ENCODE assay signal across 8 mouse cellular contexts in genomic region chr10:78413152-78413520, GRCm38 (mm10). TPM values are rescaled to one million over a fixed set of nuclear protein-coding genes. Genes with fewer than 3 reads are reported as not detected.
DNase-seq lines count a peak whose midpoint lies in the region; ATAC-seq and TF ChIP-seq lines count a peak whose summit lies in the region.

No protein-coding gene starts in this region.

- no peak for TF ChIP-seq POLR2A in cerebellum, adult 2 months (IDR thresholded peaks at IDR 0.05; ENCODE audit: borderline replicate concordance, insufficient read depth, low read length)
- TF ChIP-seq POLR2A in spleen, adult 2 months (IDR thresholded peaks at IDR 0.05; ENCODE audit: low read depth, low read length): no peak

- 26% methylated on average over 7 of the region's 7 CpGs for WGBS in cerebellum, adult 2 months
- 41% methylated on average over 7 of the region's 7 CpGs for WGBS in spleen, adult 2 months
- 31% methylated on average over 7 of the region's 7 CpGs for WGBS in liver, embryonic 15.5 days (ENCODE audit: insufficient replicate concordance)

- H3K4me1 ChIP-seq in cerebellum, adult 2 months (ENCODE audit: control insufficient read depth, insufficient read depth, low read length): peaks cover 22% of the 10 kb centered on the region
- H3K4me1 ChIP-seq in spleen, adult 2 months (ENCODE audit: control insufficient read depth, insufficient read depth, insufficient read length): peaks cover 2% of the 10 kb centered on the region; the same call in 1 of the 2 replicates
- peaks cover 21% of the 10 kb centered on the region for H3K4me1 ChIP-seq in liver, embryonic 15.5 days (replicated peaks)

- peak overlapping the region; percentile 69 for H3K4me3 ChIP-seq in cerebellum, adult 2 months (replicated peaks; ENCODE audit: insufficient read depth, low read depth, low read length)
- peak overlapping the region; percentile 81; the same call in 1 of the 2 replicates for H3K4me3 ChIP-seq in spleen, adult 2 months (ENCODE audit: extremely low read depth, insufficient read depth, insufficient read length)
- H3K4me3 ChIP-seq in liver, embryonic 15.5 days (replicated peaks): peak overlapping the region; percentile 88

- no peak for TF ChIP-seq CTCF in cerebellum, adult 2 months (IDR thresholded peaks at IDR 0.05; ENCODE audit: borderline replicate concordance, insufficient read depth, low read depth, low read length)
- no peak for TF ChIP-seq CTCF in spleen, adult 2 months (IDR thresholded peaks at IDR 0.05; ENCODE audit: extremely low read depth, insufficient read depth, insufficient read length, insufficient replicate concordance)

- no peaks in the 10 kb centered on the region for H3K9me3 ChIP-seq in liver, embryonic 15.5 days (replicated peaks)

- no peak overlapping the region for H3K27ac ChIP-seq in cerebellum, adult 2 months (ENCODE audit: insufficient read depth, low read length)
- no peak overlapping the region for H3K27ac ChIP-seq in spleen, adult 2 months (ENCODE audit: insufficient read depth, low read length)
- no peak overlapping the region for H3K27ac ChIP-seq in liver, embryonic 15.5 days (replicated peaks)

- no peak for DNase-seq in cerebellum, adult 2 months
- DNase-seq in cerebellum, adult 11 months: no peak
- no peak for DNase-seq in spleen, adult 2 months (ENCODE audit: low read depth in 1 of 2, low spot score in 2 of 2)
- DNase-seq in spleen, postnatal 10 days (ENCODE audit: low spot score in 2 of 2): no peak
- DNase-seq in ovary, adult 18-20 months (ENCODE audit: low spot score): no peak
- no peak for DNase-seq in urinary bladder, postnatal 36 days (ENCODE audit: low spot score in 2 of 2)
- no peak for DNase-seq in cerebellum, adult 8-10 months

- peak; percentile 10; the same call in 1 of the 2 replicates for ATAC-seq in liver, embryonic 15.5 days (ENCODE audit: insufficient read depth)

- H3K4me2 ChIP-seq in liver, embryonic 15.5 days: peak overlapping the region; percentile 79

- H3K27me3 ChIP-seq in cerebellum, adult 2 months (ENCODE audit: control insufficient read depth, insufficient read depth, low read length): no peaks in the 10 kb centered on the region
- no peaks in the 10 kb centered on the region for H3K27me3 ChIP-seq in spleen, adult 2 months (ENCODE audit: control insufficient read depth, insufficient read depth, low read length)
- H3K27me3 ChIP-seq in liver, embryonic 15.5 days: no peaks in the 10 kb centered on the region

- peaks cover 20% of the 10 kb centered on the region for H3K36me3 ChIP-seq in spleen, adult 2 months (ENCODE audit: control insufficient read depth, insufficient read depth, low read length)
- peaks cover 31% of the 10 kb centered on the region for H3K36me3 ChIP-seq in liver, embryonic 15.5 days (replicated peaks)

- no peak overlapping the region for H3K9ac ChIP-seq in liver, embryonic 15.5 days

RNA-seq across cellular contexts. Expression of gene Rrp1, which starts 0.3 kb away (rescaled TPM):
- polyA plus RNA-seq in cerebellum, adult 2 months (2012; rRNA removed): 596 and 620 TPM in 2 replicates
- polyA plus RNA-seq in spleen, adult 2 months (2012; rRNA removed): 60.2 and 62.0 TPM in 2 replicates
- polyA plus RNA-seq in liver, embryonic 15.5 days (2015; fragmentation: Nextera tagmentation; extraction: Ambion mirVana): 110 and 119 TPM in 2 replicates

RNA-seq across cellular contexts. Expression of gene Cstb, which starts 12.3 kb away (rescaled TPM):
- polyA plus RNA-seq in cerebellum, adult 2 months (2012; rRNA removed): 112 and 120 TPM in 2 replicates
- polyA plus RNA-seq in spleen, adult 2 months (2012; rRNA removed): 18.6 and 20.4 TPM in 2 replicates
- polyA plus RNA-seq in liver, embryonic 15.5 days (2015; fragmentation: Nextera tagmentation; extraction: Ambion mirVana): 85.5 and 95.3 TPM in 2 replicates

RNA-seq across cellular contexts. Expression of gene Pdxk, which starts 51.6 kb away (rescaled TPM):
- polyA plus RNA-seq in cerebellum, adult 2 months (2012; rRNA removed): 82.0 and 83.5 TPM in 2 replicates
- polyA plus RNA-seq in spleen, adult 2 months (2012; rRNA removed): 13.6 and 15.2 TPM in 2 replicates
- polyA plus RNA-seq in liver, embryonic 15.5 days (2015; fragmentation: Nextera tagmentation; extraction: Ambion mirVana): 5.9 and 6.0 TPM in 2 replicates
